Mouse (Mus musculus) erythroblast, embryonic 14.5 days (primary cell): ENCODE data around the gene Synj2. TPM values are rescaled to one million over a fixed set of nuclear protein-coding genes. Genes with fewer than 3 reads are reported as not detected.

Source experiments
- H3K27me3 ChIP-seq: 2 replicates; pipeline ENCODE4 v1.6.1; 2012; ENCODE audit warnings: inconsistent platforms; ENCODE audit not compliant: control insufficient read depth
- H3K36me3 ChIP-seq: 2 replicates; pipeline ENCODE4 v1.6.1; 2012; ENCODE audit warnings: mild to moderate bottlenecking, inconsistent platforms; ENCODE audit not compliant: control insufficient read depth
- H3K4me1 ChIP-seq: 2 replicates; pipeline ENCODE4 v1.6.1; 2012; ENCODE audit warnings: inconsistent platforms; ENCODE audit not compliant: control insufficient read depth
- H3K4me3 ChIP-seq: replicated peaks from 2 replicates; pipeline ENCODE3; 2012; ENCODE audit warnings: moderate library complexity, mild to moderate bottlenecking, inconsistent platforms
- H3K9me3 ChIP-seq: 2 replicates; pipeline ENCODE4 v1.6.1; 2012; ENCODE audit warnings: low read length, inconsistent platforms, mixed read lengths; ENCODE audit not compliant: control insufficient read depth
- GATA1 ChIP-seq: IDR thresholded peaks from 2 replicates; pipeline ENCODE4 v1.6.1; 2012; ENCODE audit warnings: low read length, inconsistent platforms, mixed read lengths
- TAL1 ChIP-seq: IDR thresholded peaks from 3 replicates; pipeline ENCODE4 v1.6.1; 2012; ENCODE audit warnings: low read length, inconsistent platforms, mixed read lengths
- polyA plus RNA-seq: library from polyadenylated mRNA; stranded (reverse); fragments of >175 nt; gene quantifications from 2 replicates; pipeline ENCODE4 v1.2.3, GENCODE M21; 2012

Gene Synj2
- polyA plus RNA-seq, 1 experiment, result not detected

DNA sequence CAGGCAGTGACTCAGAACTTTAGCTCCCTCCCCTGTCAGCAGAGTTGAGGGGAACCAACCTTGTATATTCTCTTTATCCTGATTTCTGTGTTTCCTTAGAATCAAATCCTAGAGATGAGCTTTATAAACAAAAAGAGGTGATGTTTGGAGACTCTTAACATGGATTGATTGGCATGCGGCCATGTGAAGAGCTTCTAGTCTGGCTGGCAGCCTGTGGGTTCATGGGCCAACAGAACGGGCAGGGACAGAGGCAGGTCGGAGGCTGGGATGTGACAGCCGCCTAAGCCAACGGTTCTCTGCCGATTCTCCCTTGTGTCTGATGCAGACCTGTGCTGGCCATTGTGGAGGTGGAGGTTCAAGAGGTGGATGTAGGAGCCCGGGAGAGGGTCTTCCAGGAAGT is 84.8 kb downstream of the Synj2 start:
- TF ChIP-seq GATA1 (no peak), TAL1 (no peak)
- H3K4me1 ChIP-seq, result no peaks in the 10 kb centered on the region
- no peaks in the 10 kb centered on the region for H3K27me3 ChIP-seq
- no peaks in the 10 kb centered on the region for H3K9me3 ChIP-seq
- H3K36me3 ChIP-seq, result peaks cover 4% of the 10 kb centered on the region; the same call in 1 of the 2 replicates
- no peak overlapping the region for H3K4me3 ChIP-seq

DNA sequence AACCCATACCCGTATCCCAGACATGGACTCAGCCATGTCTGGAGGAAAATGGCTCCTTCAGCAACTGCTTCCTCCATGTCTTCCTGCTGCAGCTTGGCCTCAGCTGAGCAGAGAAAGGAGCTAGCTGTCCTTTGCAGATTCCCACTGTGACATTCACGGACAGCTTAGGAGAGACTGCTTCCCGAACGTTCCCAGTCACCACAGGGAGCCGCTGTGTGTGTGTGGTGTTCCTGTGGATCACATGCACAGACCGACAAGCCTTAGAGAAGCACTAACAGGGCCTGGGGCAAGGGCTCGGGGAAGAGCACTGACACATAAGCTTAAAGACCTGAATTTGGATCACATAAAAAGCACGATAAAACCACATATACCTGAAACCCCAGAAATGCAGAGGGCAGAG is 94.6 kb downstream of the Synj2 start:
- 0 out of 2 replicates have a peak, but pooled peaks cover 2% of the 10 kb centered on the region for H3K27me3 ChIP-seq
- no peak overlapping the region for H3K4me3 ChIP-seq
- H3K9me3 ChIP-seq, result no peaks in the 10 kb centered on the region
- TF ChIP-seq GATA1, result no peak
- TF ChIP-seq TAL1, result no peak
- H3K4me1 ChIP-seq, result no peaks in the 10 kb centered on the region
- H3K36me3 ChIP-seq, result peaks cover 4% of the 10 kb centered on the region; the same call in 1 of the 2 replicates

DNA sequence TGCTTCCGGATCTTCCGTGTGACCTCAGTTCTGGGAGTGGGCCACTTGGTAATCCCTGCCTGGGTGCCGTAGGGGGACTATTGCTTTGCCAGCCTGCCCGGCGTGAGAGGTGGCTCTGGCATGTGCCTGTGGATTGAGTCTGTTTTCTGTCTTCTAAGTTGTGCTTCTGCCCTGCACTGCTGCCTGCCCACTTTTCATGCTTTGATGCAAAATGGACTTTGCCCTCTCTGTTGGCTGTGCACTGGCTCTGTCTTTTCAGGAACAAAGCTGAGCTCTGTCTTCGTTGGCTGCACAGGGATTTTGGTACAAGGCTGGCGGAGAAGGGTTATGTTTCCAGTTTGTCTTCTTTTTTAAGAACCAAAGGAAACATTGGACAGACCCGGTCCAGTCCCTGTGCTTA is 95.4 kb downstream of the Synj2 start:
- no peak overlapping the region for H3K4me3 ChIP-seq
- peaks cover 4% of the 10 kb centered on the region; the same call in 1 of the 2 replicates for H3K36me3 ChIP-seq
- no peaks in the 10 kb centered on the region for H3K9me3 ChIP-seq
- H3K4me1 ChIP-seq, result no peaks in the 10 kb centered on the region
- H3K27me3 ChIP-seq, result 0 out of 2 replicates have a peak, but pooled peaks cover 2% of the 10 kb centered on the region
- TF ChIP-seq GATA1 (no peak), TAL1 (no peak)

DNA sequence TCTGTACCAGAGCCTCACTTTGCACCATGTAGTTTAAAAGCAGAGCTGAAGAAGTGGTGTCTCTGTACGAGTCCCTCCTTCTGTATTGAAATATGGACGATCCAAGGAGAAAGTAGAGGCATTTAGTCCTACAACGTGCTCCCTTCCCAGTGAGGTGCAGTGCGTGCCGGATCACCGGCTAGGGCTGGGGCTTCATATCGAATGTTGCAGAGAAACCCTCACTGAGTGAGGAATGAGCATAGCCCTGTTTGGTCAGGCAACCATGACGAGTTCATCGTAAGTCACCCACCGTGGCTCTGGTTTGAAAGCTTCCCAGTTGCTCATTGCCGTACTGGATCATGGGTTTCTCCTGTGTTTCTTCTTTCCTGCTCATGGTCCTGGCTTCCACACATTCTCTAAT is 95.8 kb downstream of the Synj2 start:
- 0 out of 2 replicates have a peak, but pooled peaks cover 2% of the 10 kb centered on the region for H3K27me3 ChIP-seq
- H3K36me3 ChIP-seq, result peaks cover 5% of the 10 kb centered on the region
- no peaks in the 10 kb centered on the region for H3K4me1 ChIP-seq
- TF ChIP-seq TAL1 (no peak), GATA1 (no peak)
- H3K4me3 ChIP-seq, result no peak overlapping the region
- H3K9me3 ChIP-seq, result no peaks in the 10 kb centered on the region

DNA sequence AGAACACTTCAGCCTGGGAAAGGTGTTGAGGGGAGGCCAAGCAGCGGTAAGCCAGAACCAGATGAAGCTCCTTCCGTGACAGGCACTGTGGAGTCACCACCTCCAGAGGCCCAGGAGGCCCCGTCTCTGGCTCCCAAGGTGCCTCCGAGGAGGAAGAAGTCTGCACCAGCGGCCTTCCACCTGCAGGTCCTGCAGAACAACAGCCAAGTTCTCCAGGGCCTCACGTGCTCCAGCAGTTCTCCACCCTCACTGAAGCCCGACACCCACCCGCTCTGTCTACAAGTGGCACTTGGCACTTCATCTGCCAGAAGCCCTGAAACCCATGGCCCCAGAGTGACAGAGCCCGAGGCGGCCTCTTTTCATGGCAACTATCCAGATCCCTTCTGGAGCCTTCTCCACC is 96.4 kb downstream of the Synj2 start:
- Histone ChIP-seq H3K9me3 (no peaks in the 10 kb centered on the region), H3K4me1 (no peaks in the 10 kb centered on the region), H3K27me3 (0 out of 2 replicates have a peak, but pooled peaks cover 2% of the 10 kb centered on the region), H3K36me3 (peaks cover 10% of the 10 kb centered on the region), H3K4me3 (no peak overlapping the region)
- TF ChIP-seq GATA1 (no peak), TAL1 (no peak)

DNA sequence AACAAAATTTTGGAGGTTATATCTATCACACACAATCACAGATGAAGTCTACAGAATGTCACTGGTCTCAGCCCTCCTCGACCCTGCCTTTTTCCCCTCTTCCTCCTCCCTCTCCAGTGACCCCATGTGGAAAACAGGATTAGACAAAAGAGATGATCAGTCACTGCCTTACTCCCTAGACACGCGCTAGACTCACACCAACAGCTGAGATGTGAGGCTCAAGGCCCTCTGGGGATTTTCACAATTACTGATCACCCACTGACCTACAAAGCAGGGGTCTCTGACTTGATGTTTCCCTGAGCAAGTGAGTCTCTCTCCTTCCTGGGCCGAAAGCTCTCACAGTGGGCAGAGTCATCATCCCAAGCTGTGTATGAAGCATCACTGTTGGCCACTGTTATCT is 111.7 kb downstream of the Synj2 start:
- no peak overlapping the region for H3K4me3 ChIP-seq

DNA sequence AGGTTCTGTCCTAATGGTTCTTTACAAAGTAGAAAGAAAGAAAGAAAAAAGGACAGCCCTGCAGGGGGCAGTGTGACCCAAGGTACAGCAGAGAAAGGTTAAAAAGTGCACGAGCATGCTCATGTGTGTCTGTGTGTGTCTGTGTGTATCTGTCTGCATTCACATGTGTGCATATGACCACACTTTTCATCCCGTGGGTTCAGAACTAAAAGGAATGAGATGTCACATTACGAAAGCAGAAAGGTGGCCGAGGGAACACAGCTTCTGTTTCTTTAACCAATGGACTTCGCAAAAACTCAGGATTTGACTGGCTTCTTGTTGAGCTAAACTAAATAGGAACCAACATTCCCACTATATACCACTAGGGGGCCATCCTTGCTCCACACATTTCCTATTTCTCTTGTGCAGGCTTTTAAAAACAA is 113.9 kb downstream of the Synj2 start:
- Histone ChIP-seq H3K27me3 (no peaks in the 10 kb centered on the region), H3K4me1 (no peaks in the 10 kb centered on the region), H3K9me3 (no peaks in the 10 kb centered on the region), H3K4me3 (no peak overlapping the region), H3K36me3 (peaks cover 26% of the 10 kb centered on the region)
- TF ChIP-seq TAL1, result no peak
- TF ChIP-seq GATA1, result no peak

More for the DNA sequence above, 111.7 kb downstream of the Synj2 start:
- no peaks in the 10 kb centered on the region for H3K27me3 ChIP-seq
- TF ChIP-seq GATA1, result no peak
- no peak for TF ChIP-seq TAL1
- H3K36me3 ChIP-seq, result peaks cover 35% of the 10 kb centered on the region
- no peaks in the 10 kb centered on the region for H3K4me1 ChIP-seq
- H3K9me3 ChIP-seq, result no peaks in the 10 kb centered on the region

DNA sequence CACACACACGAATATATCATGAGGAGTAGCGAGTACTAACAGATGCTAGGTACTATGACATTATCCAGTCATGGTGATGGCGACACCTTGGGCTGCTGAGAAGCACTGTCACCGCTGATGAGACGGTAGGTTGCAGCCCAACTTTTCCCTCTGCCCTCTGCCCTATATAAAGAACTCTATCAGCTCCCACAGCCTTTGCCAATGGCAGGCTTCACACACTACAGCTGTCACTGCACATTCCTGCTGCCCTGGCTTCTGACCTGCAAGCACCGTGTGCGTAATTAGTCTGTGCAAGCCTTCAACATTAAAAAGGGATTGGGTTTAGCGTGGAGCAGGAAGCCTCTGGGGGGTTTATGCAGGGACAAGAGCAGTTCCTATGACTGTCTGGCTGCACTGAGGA is 121.7 kb downstream of the Synj2 start:
- H3K36me3 ChIP-seq, result peaks cover 41% of the 10 kb centered on the region

DNA sequence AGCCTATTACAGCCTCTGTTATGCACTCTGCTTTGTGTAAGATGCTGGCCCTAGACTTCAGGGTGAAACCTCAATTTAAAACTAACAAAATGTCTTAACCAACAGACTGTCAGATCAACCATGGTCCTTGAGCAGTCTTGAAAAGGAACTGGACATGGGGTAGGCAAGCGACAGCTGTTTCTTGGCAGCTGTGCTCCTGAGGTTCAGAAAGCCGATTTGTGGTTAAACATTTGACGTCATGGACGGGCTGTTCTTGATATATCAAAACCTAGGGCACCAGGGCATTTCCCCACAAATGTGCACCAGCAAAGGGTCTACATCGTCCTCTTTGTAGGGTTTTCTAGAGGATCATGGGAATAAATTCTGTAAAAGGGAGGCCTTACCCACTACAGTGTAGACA is 122.5 kb downstream of the Synj2 start:
- Histone ChIP-seq H3K27me3 (no peaks in the 10 kb centered on the region), H3K4me3 (no peak overlapping the region), H3K9me3 (no peaks in the 10 kb centered on the region), H3K4me1 (no peaks in the 10 kb centered on the region), H3K36me3 (peaks cover 41% of the 10 kb centered on the region)
- TF ChIP-seq GATA1, result no peak
- TF ChIP-seq TAL1, result no peak

More for the DNA sequence above, 121.7 kb downstream of the Synj2 start:
- Histone ChIP-seq H3K27me3 (no peaks in the 10 kb centered on the region), H3K4me1 (no peaks in the 10 kb centered on the region), H3K9me3 (no peaks in the 10 kb centered on the region), H3K4me3 (no peak overlapping the region)
- TF ChIP-seq TAL1 (no peak), GATA1 (no peak)

DNA sequence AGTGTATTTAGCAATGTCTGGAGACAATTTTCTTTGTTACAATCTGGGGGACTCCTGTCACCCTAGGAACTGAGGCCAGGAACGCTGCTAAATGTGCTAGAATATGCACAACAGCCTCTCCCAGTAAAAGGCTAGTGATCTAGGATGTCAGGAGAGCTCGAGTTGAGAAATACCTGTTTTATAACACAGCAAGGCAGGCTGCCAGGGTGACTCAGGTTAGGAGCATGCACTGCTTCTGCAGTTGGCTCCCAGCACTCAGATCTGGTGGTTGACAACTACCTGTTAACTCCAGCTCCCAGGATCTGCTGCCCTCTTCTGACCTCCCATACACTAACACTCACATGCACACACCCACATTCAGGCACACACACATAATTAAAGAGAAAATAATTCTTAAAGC is 124.9 kb downstream of the Synj2 start:
- H3K9me3 ChIP-seq, result no peaks in the 10 kb centered on the region
- no peaks in the 10 kb centered on the region for H3K27me3 ChIP-seq
- H3K4me1 ChIP-seq, result no peaks in the 10 kb centered on the region
- TF ChIP-seq TAL1 (no peak), GATA1 (no peak)
- peaks cover 43% of the 10 kb centered on the region for H3K36me3 ChIP-seq
- H3K4me3 ChIP-seq, result no peak overlapping the region
